Comparison of ENCODE assay signal across 8 mouse cellular contexts in genomic region chr8:110716075-110716474, GRCm38 (mm10). TPM values are rescaled to one million over a fixed set of nuclear protein-coding genes. Genes with fewer than 3 reads are reported as not detected.
DNase-seq lines count a peak whose midpoint lies in the region; ATAC-seq lines count a peak whose summit lies in the region.

No protein-coding gene starts in this region.

- H3K4me3 ChIP-seq in forebrain, embryonic 10.5 days: no peak overlapping the region
- no peak overlapping the region for H3K4me3 ChIP-seq in forebrain, embryonic 12.5 days (replicated peaks)
- no peak overlapping the region for H3K4me3 ChIP-seq in intestine, embryonic 14.5 days (ENCODE audit: low read depth, low read length)
- no peak overlapping the region for H3K4me3 ChIP-seq in neural tube, embryonic 14.5 days (ENCODE audit: low read depth, low read length)

- no peak overlapping the region for H3K4me2 ChIP-seq in forebrain, embryonic 12.5 days
- peak overlapping the region; percentile 13; the same call in 1 of the 2 replicates for H3K4me2 ChIP-seq in intestine, embryonic 14.5 days (ENCODE audit: low read length)
- H3K4me2 ChIP-seq in neural tube, embryonic 14.5 days (ENCODE audit: low read depth, low read length): no peak overlapping the region

- H3K4me1 ChIP-seq in forebrain, embryonic 10.5 days: peaks cover 52% of the 10 kb centered on the region
- H3K4me1 ChIP-seq in forebrain, embryonic 12.5 days: peaks cover 38% of the 10 kb centered on the region
- peaks cover 65% of the 10 kb centered on the region for H3K4me1 ChIP-seq in intestine, embryonic 14.5 days (replicated peaks; ENCODE audit: control insufficient read depth, insufficient read depth, low read length)
- H3K4me1 ChIP-seq in neural tube, embryonic 14.5 days (ENCODE audit: control insufficient read depth, insufficient read depth, low read length): peaks cover 39% of the 10 kb centered on the region

- no peaks in the 10 kb centered on the region for H3K9me3 ChIP-seq in forebrain, embryonic 10.5 days
- H3K9me3 ChIP-seq in forebrain, embryonic 12.5 days: no peaks in the 10 kb centered on the region
- no peaks in the 10 kb centered on the region for H3K9me3 ChIP-seq in intestine, embryonic 14.5 days (ENCODE audit: control insufficient read depth, low read length)
- no peaks in the 10 kb centered on the region for H3K9me3 ChIP-seq in neural tube, embryonic 14.5 days (ENCODE audit: control insufficient read depth, low read length)

- DNase-seq in forebrain, embryonic 10.5 days (ENCODE audit: extremely low spot score, low spot score): no peak
- DNase-seq in brain, embryonic 18.5 days (ENCODE audit: low read depth, low spot score): peak; percentile 80
- DNase-seq in frontal cortex, postnatal 10 days (ENCODE audit: low spot score in 2 of 2): peak; percentile 68 to 80
- no peak for DNase-seq in intestine, embryonic 14.5 days (ENCODE audit: low spot score)
- DNase-seq in left cerebral cortex, postnatal 25 days (ENCODE audit: low spot score in 2 of 2): peak; percentile 78 to 93
- no peak for DNase-seq in urinary bladder, postnatal 25 days (ENCODE audit: low spot score)

- H3K9ac ChIP-seq in forebrain, embryonic 12.5 days: no peak overlapping the region
- no peak overlapping the region for H3K9ac ChIP-seq in intestine, embryonic 14.5 days (ENCODE audit: low read length)
- H3K9ac ChIP-seq in neural tube, embryonic 14.5 days (replicated peaks; ENCODE audit: low read depth, low read length): no peak overlapping the region

- H3K36me3 ChIP-seq in forebrain, embryonic 10.5 days (replicated peaks): peaks cover 49% of the 10 kb centered on the region
- peaks cover 51% of the 10 kb centered on the region for H3K36me3 ChIP-seq in forebrain, embryonic 12.5 days (replicated peaks)
- H3K36me3 ChIP-seq in intestine, embryonic 14.5 days (ENCODE audit: control insufficient read depth, insufficient read depth, low read length): peaks cover 22% of the 10 kb centered on the region; the same call in 1 of the 2 replicates
- H3K36me3 ChIP-seq in neural tube, embryonic 14.5 days (ENCODE audit: control insufficient read depth, insufficient read depth, low read length): no peaks in the 10 kb centered on the region; the same call in 1 of the 2 replicates

- intact Hi-C loops in left cerebral cortex, postnatal 25 days (cut with DNase I): no loop called here

- no peak for ATAC-seq in forebrain, embryonic 12.5 days (ENCODE audit: low FRiP score)
- 0 out of 2 replicates have a peak, but pooled peaks have one; percentile 21 for ATAC-seq in intestine, embryonic 14.5 days (replicated peaks; ENCODE audit: low FRiP score, low TSS enrichment, low read depth)
- ATAC-seq in neural tube, embryonic 14.5 days (ENCODE audit: low read depth): peak; percentile 25; the same call in 1 of the 2 replicates

- peaks cover 17% of the 10 kb centered on the region for H3K27me3 ChIP-seq in forebrain, embryonic 10.5 days (ENCODE audit: poor library complexity, severe bottlenecking)
- H3K27me3 ChIP-seq in forebrain, embryonic 12.5 days: no peaks in the 10 kb centered on the region
- no peaks in the 10 kb centered on the region for H3K27me3 ChIP-seq in intestine, embryonic 14.5 days (replicated peaks; ENCODE audit: control insufficient read depth, insufficient read depth, low read length)
- no peaks in the 10 kb centered on the region for H3K27me3 ChIP-seq in neural tube, embryonic 14.5 days (ENCODE audit: control insufficient read depth, insufficient read depth, low read length)

- H3K27ac ChIP-seq in forebrain, embryonic 10.5 days: 0 out of 2 replicates have a peak overlapping the region, but pooled peaks have one; percentile 41
- H3K27ac ChIP-seq in forebrain, embryonic 12.5 days: no peak overlapping the region
- peak overlapping the region; percentile 88 for H3K27ac ChIP-seq in intestine, embryonic 14.5 days (ENCODE audit: low read depth)
- H3K27ac ChIP-seq in neural tube, embryonic 14.5 days (ENCODE audit: low read depth, low read length): peak overlapping the region; percentile 60

- WGBS in forebrain, embryonic 10.5 days: 88% methylated on average over 4 of the region's 4 CpGs
- 80% methylated on average over 4 of the region's 4 CpGs for WGBS in forebrain, embryonic 12.5 days
- WGBS in intestine, embryonic 14.5 days: 48% methylated on average over 4 of the region's 4 CpGs
- WGBS in neural tube, embryonic 14.5 days: 42% methylated on average over 4 of the region's 4 CpGs

RNA-seq across cellular contexts. Expression of gene Mtss1l, which starts 5.2 kb away (rescaled TPM):
- polyA plus RNA-seq in forebrain, embryonic 10.5 days (2016; fragmentation: Nextera tagmentation; extraction: Ambion mirVana): 5.4 and 5.6 TPM in 2 replicates
- 8.9 and 10.0 TPM in 2 replicates for polyA plus RNA-seq in forebrain, embryonic 12.5 days (2016; fragmentation: Nextera tagmentation; extraction: Ambion mirVana)
- polyA plus RNA-seq in intestine, embryonic 14.5 days (2014; fragmentation: Nextera tagmentation; extraction: Ambion mirVana): 9.9 and 10.4 TPM in 2 replicates
- 100 to 1,000 TPM; 195 to 204 TPM for total RNA-seq in left cerebral cortex, postnatal 25 days (2021)
- 23.9 and 24.9 TPM in 2 replicates for polyA plus RNA-seq in neural tube, embryonic 14.5 days (2014; fragmentation: Nextera tagmentation; extraction: Ambion mirVana)

Comparison
In these comparisons a context has a peak if more than half of its experiments do, and no peak if none do; other contexts are left out.
1. DNase-seq: peak in brain, embryonic 18.5 days (single experiment), frontal cortex, postnatal 10 days (2 of 2) and left cerebral cortex, postnatal 25 days (2 of 2); none in forebrain, embryonic 10.5 days (single experiment), intestine, embryonic 14.5 days (single experiment) and urinary bladder, postnatal 25 days (single experiment).